Mouse (Mus musculus) bone marrow, adult 2 months (tissue): ENCODE data around the gene Gm45521.

ENCODE experiments used
- CTCF ChIP-seq: fragments of 200-500 bp; IDR thresholded peaks from 2 replicates; pipeline ENCODE4 v1.5.1; 2011; ENCODE audit warnings: low read length, control low read depth; ENCODE audit not compliant: control insufficient read depth, insufficient read depth
- POLR2A ChIP-seq: fragments of 200-500 bp; IDR thresholded peaks from 2 replicates; pipeline ENCODE4 v1.6.1; 2011; ENCODE audit warnings: low read depth, mild to moderate bottlenecking, control low read depth, low read length, borderline replicate concordance; ENCODE audit not compliant: control insufficient read depth

- TF ChIP-seq POLR2A (no peak), CTCF (peak; percentile 32; the same call in 1 of the 2 replicates)
Observed at GRCm38 (mm10) chr14:7944349-7945039, 12.6 kb upstream of the Gm45521 start.
